Mouse (Mus musculus) heart, adult 8-10 months (tissue): ENCODE measurements around the gene Nlrp14. TPM values are rescaled to one million over a fixed set of nuclear protein-coding genes. Genes with fewer than 3 reads are reported as not detected.
"Not testable (repeated sequence)": the region's sequence is repeated elsewhere in the genome, so short reads cannot be mapped to it uniquely, and the experiment has no call there.

ENCODE experiments used
- DNase-seq: peaks from one replicate; pipeline ENCODE4 v3.0.0; 2022; ENCODE audit warnings: low spot score
- total RNA-seq, 4 experiments: library from RNA; stranded (reverse); gene quantifications; 2 replicates each; pipeline ENCODE4 v1.2.4; 2022

The Nlrp14 gene
- not detected for total RNA-seq

DNA sequence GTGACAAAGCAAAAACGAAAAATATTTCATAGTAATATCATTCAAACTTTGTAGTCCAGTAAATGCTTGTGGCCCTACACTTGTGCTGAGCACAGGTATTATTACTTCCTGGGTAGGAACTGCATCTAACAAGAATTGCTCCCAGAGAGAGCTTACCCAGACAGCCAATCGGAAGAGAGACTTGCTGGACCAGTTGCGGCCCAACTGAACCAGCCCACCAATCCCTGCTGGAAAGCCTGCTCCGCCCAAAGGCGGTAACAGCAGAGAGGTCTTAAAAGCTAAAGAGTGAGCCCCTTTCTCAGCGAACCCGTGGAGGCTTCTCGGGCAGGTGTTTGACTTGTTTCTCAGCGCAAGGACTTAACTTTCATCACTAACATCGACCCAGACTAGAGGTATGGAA, at the start of gene Nlrp14:
Nlrp14 (plus strand) TSS at position 301 of the 400 bp plus-strand sequence.
- DNase-seq: no peak

DNA sequence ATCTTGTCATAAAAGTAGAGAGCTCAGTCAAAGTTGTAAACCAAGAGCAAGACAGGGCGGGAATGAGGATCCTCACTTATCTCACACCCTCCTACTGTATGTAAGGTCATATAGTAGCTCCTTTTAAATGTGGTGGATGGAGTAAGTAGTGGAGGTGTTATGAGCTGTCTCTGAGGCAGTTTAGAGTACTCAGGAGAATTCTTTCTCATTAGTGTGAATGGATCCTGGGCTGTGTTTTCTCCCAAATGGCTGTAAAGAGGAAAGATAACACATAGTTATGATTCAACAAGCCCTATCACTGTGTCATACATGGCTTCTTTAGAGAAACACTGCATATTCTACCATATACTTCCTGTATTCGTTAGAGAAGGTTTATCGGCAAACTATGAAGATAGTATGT, 35.8 kb upstream of the Nlrp14 start, which contains the start of gene Olfr715:
Olfr715 (minus strand) TSS at position 101 of the 400 bp plus-strand sequence.
- DNase-seq: not testable (repeated sequence)

DNA sequence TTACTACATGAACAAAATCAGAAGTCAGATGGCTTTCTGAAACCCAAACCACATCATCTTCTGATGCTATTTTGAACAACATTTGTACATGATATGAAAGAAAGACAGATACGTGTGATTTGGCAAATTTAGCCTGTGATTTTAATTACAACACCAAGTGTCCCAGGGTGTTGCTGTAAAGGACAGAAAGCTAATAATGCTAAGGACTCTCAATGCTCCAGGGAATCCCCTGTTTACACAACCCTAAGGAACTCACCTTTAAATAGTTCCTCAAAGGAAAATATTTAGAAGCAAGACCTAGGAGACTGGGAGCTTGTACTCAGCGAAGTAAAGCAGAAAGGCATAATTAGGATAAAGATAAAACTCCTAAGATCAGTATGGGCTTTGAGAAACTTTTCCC, 28.8 kb upstream of the Nlrp14 start, which contains the start of gene Olfr716:
Olfr716 (plus strand) TSS at position 301 of the 400 bp plus-strand sequence.
- DNase-seq: not testable (repeated sequence)

DNA sequence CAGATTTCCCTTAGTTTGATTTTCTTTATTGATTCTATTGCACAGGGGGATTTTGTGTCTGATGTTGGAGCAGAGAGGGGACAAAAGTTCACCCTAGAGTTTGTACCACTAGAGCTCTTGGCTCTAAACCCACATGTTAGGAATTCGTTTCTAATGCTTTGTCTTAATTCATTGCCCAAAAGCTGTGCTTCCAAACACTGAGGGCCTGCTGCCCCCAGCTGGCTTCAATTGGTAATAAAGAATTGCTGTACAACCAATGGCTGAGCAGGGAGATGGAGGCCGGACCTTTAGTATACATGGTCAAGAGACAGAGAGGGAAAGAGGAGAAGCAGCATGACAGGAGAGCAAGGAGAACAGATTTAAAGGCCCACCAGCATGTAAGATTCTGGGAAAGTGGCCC, 13.6 kb downstream of the Nlrp14 start:
- no peak for DNase-seq

DNA sequence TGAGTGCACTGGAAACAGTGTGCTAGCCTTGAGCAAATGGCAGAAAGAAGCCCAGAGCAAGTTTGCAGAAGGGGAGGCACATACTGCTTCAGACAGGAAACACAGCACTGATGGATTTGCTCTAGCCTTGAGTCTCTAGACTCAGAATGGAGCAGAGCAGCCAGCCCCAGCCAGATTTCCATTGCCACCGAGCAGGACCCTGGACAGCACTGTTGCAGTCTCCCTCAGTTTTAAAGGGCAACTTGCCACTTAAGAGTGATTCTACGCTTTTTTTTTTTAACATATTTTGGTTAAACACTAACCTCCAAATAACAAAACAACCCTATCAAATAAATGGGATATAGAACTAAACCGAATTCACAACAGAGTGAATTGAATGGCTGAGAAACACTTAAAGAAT, 35.0 kb downstream of the Nlrp14 start:
- no peak for DNase-seq

DNA sequence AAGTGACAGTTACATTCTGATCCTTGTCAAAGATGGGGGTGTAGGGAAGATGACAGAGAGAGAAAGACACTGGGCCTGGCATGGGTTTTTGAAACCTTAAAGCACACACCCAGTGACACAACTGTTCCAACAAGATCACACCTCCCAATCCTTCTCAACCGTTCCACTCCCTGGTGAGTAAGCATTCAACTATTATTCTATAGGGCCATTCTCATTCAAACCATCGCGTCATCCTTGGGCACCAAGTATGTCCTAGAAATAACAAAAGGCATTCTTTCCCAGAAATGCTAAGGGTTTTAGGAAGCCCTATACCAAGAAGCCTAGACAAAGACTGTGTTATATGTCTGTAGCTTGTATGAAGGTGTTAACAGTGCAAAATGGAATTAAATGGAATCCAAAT, 41.1 kb downstream of the Nlrp14 start:
- no peak for DNase-seq

DNA sequence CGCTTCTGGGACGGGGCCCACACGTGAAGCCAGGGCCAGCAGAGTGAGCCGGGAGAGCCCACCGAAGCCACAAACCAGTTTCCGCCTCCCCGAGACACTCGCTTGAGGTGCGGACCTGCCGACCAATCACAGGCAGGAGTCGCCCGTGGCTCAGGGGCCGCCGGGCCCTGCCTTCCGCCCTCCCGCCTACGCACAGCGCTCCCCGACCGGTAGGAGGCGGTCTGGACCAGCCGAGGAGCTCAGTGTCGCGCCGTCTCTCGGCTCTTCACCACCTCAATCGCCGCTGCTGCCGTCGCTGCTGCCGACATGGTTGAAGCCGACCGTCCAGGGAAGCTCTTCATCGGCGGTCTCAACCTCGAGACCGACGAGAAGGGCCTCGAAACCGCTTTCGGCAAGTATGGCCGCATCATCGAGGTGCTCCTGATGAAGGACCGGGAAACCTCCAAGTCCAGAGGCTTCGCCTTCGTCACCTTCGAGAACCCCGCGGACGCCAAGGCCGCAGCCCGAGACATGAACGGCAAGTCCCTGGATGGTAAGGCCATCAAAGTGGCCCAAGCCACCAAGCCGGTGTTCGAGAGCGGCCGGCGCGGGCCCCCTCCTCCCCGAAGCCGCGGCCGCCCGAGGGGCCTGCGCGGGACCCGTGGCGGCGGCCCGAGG, 42.5 kb downstream of the Nlrp14 start, which contains the start of gene Rbmxl2:
Rbmxl2 (plus strand) TSS at position 242 of the 657 bp plus-strand sequence.
- DNase-seq: no peak

DNA sequence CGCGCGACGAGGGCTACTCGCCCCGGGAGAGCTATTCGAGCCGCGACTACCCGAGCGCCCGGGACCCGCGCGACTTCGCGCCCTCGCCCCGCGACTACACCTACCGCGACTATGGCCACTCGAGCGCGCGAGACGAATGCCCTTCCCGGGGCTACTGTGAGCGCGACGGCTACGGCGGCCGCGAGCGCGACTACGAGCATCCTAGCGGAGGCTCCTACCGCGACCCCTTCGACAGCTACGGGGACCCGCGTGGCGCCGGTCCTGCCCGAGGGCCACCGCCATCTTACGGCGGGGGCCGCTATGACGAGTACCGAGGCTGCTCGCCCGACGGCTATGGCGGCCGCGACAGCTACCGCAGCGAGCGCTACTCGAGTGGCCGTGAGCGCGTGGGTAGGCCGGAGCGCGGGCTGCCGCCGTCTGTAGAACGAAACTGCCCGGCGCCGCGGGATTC, 43.4 kb downstream of the Nlrp14 start:
- DNase-seq: no peak

DNA sequence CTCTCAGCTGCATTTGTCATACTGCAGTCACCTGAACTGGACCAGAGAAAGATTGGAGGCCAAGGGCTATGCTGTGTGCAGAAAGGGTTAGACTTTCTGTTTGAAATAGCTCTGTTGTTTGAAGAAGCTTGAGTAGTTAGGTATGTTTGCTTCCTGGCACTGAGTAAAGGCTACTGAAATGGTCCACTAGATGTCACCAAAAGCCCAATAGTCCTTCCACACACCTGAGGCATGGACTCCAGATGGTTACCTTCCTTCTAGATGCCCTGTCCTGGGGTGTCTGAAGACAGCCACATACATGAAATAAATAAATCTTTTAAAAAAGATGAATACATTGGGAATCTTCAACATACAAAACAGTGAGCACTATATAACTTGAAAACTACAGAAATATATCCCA, 48.9 kb downstream of the Nlrp14 start:
- no peak for DNase-seq

DNA sequence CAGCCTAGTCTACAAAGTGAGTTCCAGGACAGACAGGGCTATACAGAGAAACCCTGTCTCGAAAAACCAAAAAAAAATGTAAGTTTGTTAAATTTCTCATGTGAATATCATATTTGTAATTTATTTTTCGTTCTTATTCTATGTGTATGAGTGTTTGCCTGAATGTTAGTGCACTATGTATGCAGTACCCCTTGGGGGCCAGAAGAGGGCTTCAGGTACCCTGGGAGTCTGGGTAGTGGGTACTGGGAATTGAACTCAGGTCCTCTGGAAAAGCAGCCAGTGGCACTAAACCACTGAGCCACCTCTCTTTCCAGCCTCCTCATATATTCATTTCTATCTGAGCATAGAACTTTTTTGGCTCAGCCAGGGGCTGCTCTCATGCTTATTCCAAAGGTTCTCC, 50.1 kb downstream of the Nlrp14 start:
- no peak for DNase-seq

DNA sequence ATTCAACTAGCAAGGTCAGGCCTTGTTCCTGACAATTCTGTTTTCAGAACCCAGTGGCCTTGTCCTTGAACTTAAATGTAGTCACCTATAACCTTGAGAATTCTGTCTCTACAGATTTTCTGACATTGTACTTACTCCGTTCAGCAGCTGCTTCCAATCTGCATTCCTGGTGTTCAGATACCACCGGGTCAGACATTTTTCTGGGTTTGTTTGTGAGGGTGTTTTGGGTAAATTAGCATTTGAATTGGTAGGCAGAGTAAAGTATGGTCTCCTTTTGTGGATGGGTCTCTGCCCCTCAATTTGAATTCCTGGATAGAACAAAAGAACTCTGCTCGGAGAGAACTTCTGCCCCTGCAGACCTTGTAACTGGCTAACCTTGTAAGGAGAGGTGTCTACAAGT, 70.1 kb downstream of the Nlrp14 start:
- no peak for DNase-seq

DNA sequence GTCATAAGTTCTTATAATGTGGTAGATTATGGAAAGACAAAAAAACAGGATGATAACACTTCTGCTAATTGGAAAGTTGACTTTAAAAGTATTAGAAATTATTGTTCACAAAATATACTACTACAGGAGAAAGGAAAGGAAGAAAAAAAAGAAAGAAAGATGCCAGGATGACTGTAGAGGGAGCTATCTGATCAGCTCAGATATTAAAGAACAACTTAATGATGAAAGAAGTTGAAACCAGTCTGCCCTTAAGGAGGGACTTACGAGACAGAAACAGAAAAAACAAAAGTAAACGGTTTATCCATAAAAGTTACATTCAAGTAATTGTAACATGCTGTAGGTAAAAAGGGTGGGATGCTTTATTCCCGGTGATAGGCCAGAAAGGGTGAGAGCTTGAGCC, 70.7 kb downstream of the Nlrp14 start:
- DNase-seq: no peak

DNA sequence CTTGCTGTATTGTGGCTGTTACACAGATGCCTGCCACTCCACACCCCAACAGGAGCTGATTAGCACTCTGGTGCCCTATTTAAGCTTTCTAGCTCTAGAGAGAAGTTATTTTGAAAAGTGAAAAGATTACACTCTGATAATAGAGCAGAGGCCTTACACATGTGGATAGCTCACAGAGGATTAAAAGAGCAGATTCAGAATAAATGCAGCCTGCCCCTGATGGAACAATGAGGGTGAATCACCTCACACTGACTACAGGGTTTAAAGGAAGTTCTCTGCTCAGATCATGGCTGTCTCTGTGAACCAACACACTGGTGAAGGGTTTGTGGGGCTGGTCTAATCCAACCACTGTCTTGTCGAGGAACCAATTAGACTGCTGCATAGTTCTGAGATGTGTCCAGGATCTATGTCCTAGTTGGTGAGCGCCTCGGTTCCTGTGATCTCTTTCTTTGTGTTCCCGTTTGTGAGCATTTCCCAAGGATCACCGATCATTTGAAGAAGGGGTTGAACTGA, 74.6 kb downstream of the Nlrp14 start:
- DNase-seq: no peak

Other genes starting within 250 kb of the Nlrp14 start
- gene Olfr709-ps1, start 234.8 kb upstream of the Nlrp14 start, total RNA-seq: not detected
- gene Olfr710, start 218.7 kb upstream of the Nlrp14 start, total RNA-seq: not detected
- not detected for gene Olfr6, start 203.1 kb upstream of the Nlrp14 start, total RNA-seq
- not detected for gene Olfr711, start 191.5 kb upstream of the Nlrp14 start, total RNA-seq
- not detected for gene Olfr2, start 160.9 kb upstream of the Nlrp14 start, total RNA-seq
- not detected for gene Olfr713, start 135.8 kb upstream of the Nlrp14 start, total RNA-seq
- gene Olfr714, start 96.0 kb upstream of the Nlrp14 start, total RNA-seq: not detected
- not detected for gene Olfr17, start 73.8 kb upstream of the Nlrp14 start, total RNA-seq
- not detected for gene Olfr715b, start 56.6 kb upstream of the Nlrp14 start, total RNA-seq
- not detected for gene Olfr715, start 35.9 kb upstream of the Nlrp14 start, total RNA-seq
- gene Olfr716, start 28.7 kb upstream of the Nlrp14 start, total RNA-seq: not detected
- not detected for gene Rbmxl2, start 42.5 kb downstream of the Nlrp14 start, total RNA-seq
- gene Syt9, start 203.7 kb downstream of the Nlrp14 start, total RNA-seq: under 1 TPM in 3 of 4 experiments, not detected in 1; 0.08 to 0.35 (median 0.09) TPM